Mouse (Mus musculus): ENCODE measurements around the gene Adgrg3. TPM values are rescaled to one million over a fixed set of nuclear protein-coding genes. Genes with fewer than 3 reads are reported as not detected.

Gene Adgrg3
- polyA plus RNA-seq, 1 experiment from 2014 or later = 5.2 TPM

- 79% methylated on average over 7 of the region's 7 CpGs for WGBS
- no peaks in the 10 kb centered on the region for H3K27me3 ChIP-seq
- H3K4me2 ChIP-seq = no peak overlapping the region
- no peak overlapping the region for H3K27ac ChIP-seq
- H3K9ac ChIP-seq = no peak overlapping the region
- H3K36me3 ChIP-seq = peaks cover 16% of the 10 kb centered on the region; the same call in 1 of the 2 replicates
- peaks cover 9% of the 10 kb centered on the region for H3K4me1 ChIP-seq
- H3K4me3 ChIP-seq = no peak overlapping the region
- ATAC-seq (ENCODE audit: borderline replicate concordance, extremely low read depth, low FRiP score, low TSS enrichment) = no peak
- H3K9me3 ChIP-seq = no peaks in the 10 kb centered on the region
Measured at GRCm38 (mm10) chr8:95085432-95086141, 68.1 kb downstream of the Adgrg3 start.

DNA sequence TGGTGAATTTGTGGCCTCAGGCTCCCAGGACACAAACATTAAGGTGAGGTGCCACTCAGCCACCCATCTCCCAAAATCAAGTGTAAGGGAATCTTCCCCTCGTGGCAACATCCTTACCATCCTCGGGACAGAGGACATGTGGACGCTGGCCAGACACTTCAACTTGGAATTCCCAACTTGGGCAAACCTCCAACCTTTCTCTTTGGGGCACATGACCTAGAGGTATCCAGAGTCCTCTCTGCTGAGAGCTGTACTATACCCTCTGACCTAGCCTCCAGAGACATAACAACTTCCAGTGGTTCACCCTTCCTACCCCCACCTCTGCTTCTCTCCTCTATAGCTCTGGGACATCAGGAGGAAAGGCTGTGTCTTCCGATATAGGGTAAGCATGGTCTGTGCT lies 76.1 kb downstream of the Adgrg3 start:
- H3K4me3 ChIP-seq = no peak overlapping the region
- no peaks in the 10 kb centered on the region for H3K4me1 ChIP-seq
- H3K9ac ChIP-seq = no peak overlapping the region
- no peaks in the 10 kb centered on the region for H3K9me3 ChIP-seq
- ATAC-seq (ENCODE audit: borderline replicate concordance, extremely low read depth, low FRiP score, low TSS enrichment) = no peak
- WGBS = 86% methylated on average over 4 of the region's 4 CpGs
- H3K27ac ChIP-seq = no peak overlapping the region
- no peak overlapping the region for H3K4me2 ChIP-seq
- H3K27me3 ChIP-seq = no peaks in the 10 kb centered on the region
- peaks cover 26% of the 10 kb centered on the region; the same call in 1 of the 2 replicates for H3K36me3 ChIP-seq

Other genes with a start within 250 kb of the Adgrg3 start
- 6.2 and 8.3 TPM in 2 replicates for gene Cx3cl1, start 245.7 kb upstream of the Adgrg3 start, polyA plus RNA-seq (2015; fragmentation: Nextera tagmentation; extraction: Ambion mirVana)
- gene Ccl17, start 207.2 kb upstream of the Adgrg3 start, polyA plus RNA-seq (2015; fragmentation: Nextera tagmentation; extraction: Ambion mirVana) = 0.32 TPM in 1 of 2 replicates, not detected in the other
- 63.0 and 68.0 TPM in 2 replicates for gene Coq9, start 179.4 kb upstream of the Adgrg3 start, polyA plus RNA-seq (2015; fragmentation: Nextera tagmentation; extraction: Ambion mirVana)
- gene Ciapin1, start 179.3 kb upstream of the Adgrg3 start, polyA plus RNA-seq (2015; fragmentation: Nextera tagmentation; extraction: Ambion mirVana) = 104 and 105 TPM in 2 replicates
- gene Polr2c, start 160.2 kb upstream of the Adgrg3 start, polyA plus RNA-seq (2015; fragmentation: Nextera tagmentation; extraction: Ambion mirVana) = 161 and 164 TPM in 2 replicates
- 40.4 and 45.7 TPM in 2 replicates for gene Dok4, start 141.4 kb upstream of the Adgrg3 start, polyA plus RNA-seq (2015; fragmentation: Nextera tagmentation; extraction: Ambion mirVana)
- 28.7 and 29.3 TPM in 2 replicates for gene Ccdc102a, start 99.6 kb upstream of the Adgrg3 start, polyA plus RNA-seq (2015; fragmentation: Nextera tagmentation; extraction: Ambion mirVana)
- 0.29 and 0.36 TPM in 2 replicates for gene Adgrg5, start 94.0 kb upstream of the Adgrg3 start, polyA plus RNA-seq (2015; fragmentation: Nextera tagmentation; extraction: Ambion mirVana)
- gene Adgrg1, start 42.9 kb upstream of the Adgrg3 start, polyA plus RNA-seq (2015; fragmentation: Nextera tagmentation; extraction: Ambion mirVana) = 35.4 and 35.6 TPM in 2 replicates
- 0.61 and 0.83 TPM in 2 replicates for gene Drc7, start 37.4 kb downstream of the Adgrg3 start, polyA plus RNA-seq (2015; fragmentation: Nextera tagmentation; extraction: Ambion mirVana)
- 19.4 and 22.6 TPM in 2 replicates for gene Katnb1, start 63.5 kb downstream of the Adgrg3 start, polyA plus RNA-seq (2015; fragmentation: Nextera tagmentation; extraction: Ambion mirVana)
- 22.7 and 27.0 TPM in 2 replicates for gene Kifc3, start 185.1 kb downstream of the Adgrg3 start, polyA plus RNA-seq (2015; fragmentation: Nextera tagmentation; extraction: Ambion mirVana)